ENCODE assay signal across 16 mouse cellular contexts in the genomic region with DNA sequence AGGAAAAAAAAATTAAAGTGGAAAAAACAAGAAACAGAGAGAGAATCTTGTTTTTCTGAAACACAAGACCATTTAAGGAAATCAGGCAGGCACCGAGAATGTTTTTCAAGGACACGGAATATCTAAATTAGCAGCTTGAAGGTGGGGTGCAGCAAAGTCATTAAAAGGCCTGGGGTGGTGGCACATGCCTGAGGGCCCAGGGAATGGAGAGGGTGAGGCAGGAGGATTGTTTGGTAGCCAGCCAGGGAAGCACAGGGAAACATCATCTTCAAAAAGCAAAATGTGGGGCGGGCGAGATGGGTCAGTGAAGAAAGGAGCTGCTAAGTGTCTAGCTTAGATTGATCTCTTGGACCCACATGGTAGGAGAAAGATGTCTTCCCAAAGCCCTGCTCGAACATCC. TPM values are rescaled to one million over a fixed set of nuclear protein-coding genes. Genes with fewer than 3 reads are reported as not detected.
DNase-seq lines count a peak whose midpoint lies in the region; ATAC-seq and TF ChIP-seq lines count a peak whose summit lies in the region.
"Had no signal": no experiment of that assay in that cellular context is flagged by ENCODE, and none has a peak within 500 bp of the region (broad histone marks: within the 10 kb centered on the region; RNA-seq: fewer than 3 reads in every experiment).

No protein-coding gene starts in this region.

- peak overlapping the region; percentile 58 for H3K9ac ChIP-seq in heart, embryonic 13.5 days
- no peak overlapping the region for H3K9ac ChIP-seq in lung, embryonic 15.5 days
- peak overlapping the region; percentile 38; the same call in 1 of the 2 replicates for H3K9ac ChIP-seq in ES-E14 (ENCODE audit: insufficient read depth, low read depth, low read length, poor library complexity, severe bottlenecking)
- H3K9ac ChIP-seq: embryonic facial prominence, embryonic 12.5 days; hindbrain, embryonic 13.5 days; liver, embryonic 14.5 days; midbrain, embryonic 13.5 days had no signal

- in situ Hi-C loops in ES-E14 (cut with MboI; ENCODE audit: low sequenced_read_pairs in 2 of 2, unreplicated experiment in 2 of 2): loop anchor here in 1 of 2 experiments (10.0 kb wide), 1 partner anchor 437 kb away; a partner anchor contains a TSS

- ATAC-seq in heart, embryonic 13.5 days (ENCODE audit: extremely low read depth, insufficient number of reproducible peaks, low FRiP score, low TSS enrichment): no peak
- no peak for ATAC-seq in lung, embryonic 15.5 days (ENCODE audit: borderline replicate concordance, extremely low read depth, low FRiP score, low TSS enrichment)

- peak overlapping the region; percentile 60 for H3K27ac ChIP-seq in heart, embryonic 13.5 days (replicated peaks)
- peak overlapping the region; percentile 32; the same call in 1 of the 2 replicates for H3K27ac ChIP-seq in lung, embryonic 15.5 days
- H3K27ac ChIP-seq in ES-E14 (ENCODE audit: insufficient read depth, low read depth, low read length, poor library complexity, severe bottlenecking): peak overlapping the region; percentile 83
- peak overlapping the region; percentile 63 for H3K27ac ChIP-seq in limb, embryonic 10.5 days
- H3K27ac ChIP-seq: embryonic facial prominence, embryonic 12.5 days; hindbrain, embryonic 13.5 days; liver, embryonic 14.5 days; macrophage; midbrain, embryonic 13.5 days had no signal

- peaks cover 94% of the 10 kb centered on the region for H3K36me3 ChIP-seq in heart, embryonic 13.5 days
- peaks cover 52% of the 10 kb centered on the region for H3K36me3 ChIP-seq in lung, embryonic 15.5 days
- peaks cover 36% of the 10 kb centered on the region for H3K36me3 ChIP-seq in ES-E14 (ENCODE audit: control insufficient read depth, insufficient read depth, low read length, poor library complexity, severe bottlenecking)
- H3K36me3 ChIP-seq in limb, embryonic 10.5 days: peaks cover 96% of the 10 kb centered on the region
- H3K36me3 ChIP-seq: hindbrain, embryonic 13.5 days; midbrain, embryonic 13.5 days had no signal

- intact Hi-C loops in heart, postnatal 36 days (cut with DNase I): loop anchor here (2.0 kb wide), 1 partner anchor 17 kb away; no protein-coding TSS in a partner anchor

- H3K27me3 ChIP-seq in heart, embryonic 13.5 days (replicated peaks): no peaks in the 10 kb centered on the region
- H3K27me3 ChIP-seq in lung, embryonic 15.5 days: no peaks in the 10 kb centered on the region
- H3K27me3 ChIP-seq in limb, embryonic 10.5 days (ENCODE audit: low read depth, poor library complexity, severe bottlenecking): no peaks in the 10 kb centered on the region
- H3K27me3 ChIP-seq: embryonic facial prominence, embryonic 12.5 days; hindbrain, embryonic 13.5 days; midbrain, embryonic 13.5 days had no signal

- no peak overlapping the region for H3K4me3 ChIP-seq in heart, embryonic 13.5 days
- no peak overlapping the region for H3K4me3 ChIP-seq in lung, embryonic 15.5 days
- H3K4me3 ChIP-seq in ES-E14 (ENCODE audit: insufficient read depth in 1 of 2, low read depth in 1 of 2, low read length in 2 of 2, poor library complexity in 1 of 2, severe bottlenecking in 1 of 2): peak overlapping the region; percentile 7 to 8; a peak in 2 of 4 replicates
- no peak overlapping the region for H3K4me3 ChIP-seq in limb, embryonic 10.5 days
- H3K4me3 ChIP-seq: embryonic facial prominence, embryonic 12.5 days; hindbrain, embryonic 13.5 days; midbrain, embryonic 13.5 days had no signal

- H3K9me3 ChIP-seq in heart, embryonic 13.5 days: no peaks in the 10 kb centered on the region
- no peaks in the 10 kb centered on the region for H3K9me3 ChIP-seq in lung, embryonic 15.5 days
- H3K9me3 ChIP-seq in ES-E14 (ENCODE audit: control insufficient read depth, insufficient read depth, low read depth, low read length): no peaks in the 10 kb centered on the region
- H3K9me3 ChIP-seq in limb, embryonic 10.5 days (replicated peaks): no peaks in the 10 kb centered on the region
- H3K9me3 ChIP-seq: embryonic facial prominence, embryonic 12.5 days; hindbrain, embryonic 13.5 days; midbrain, embryonic 13.5 days had no signal

- no peak overlapping the region for H3K4me2 ChIP-seq in heart, embryonic 13.5 days
- H3K4me2 ChIP-seq in lung, embryonic 15.5 days: no peak overlapping the region
- H3K4me2 ChIP-seq: embryonic facial prominence, embryonic 12.5 days; hindbrain, embryonic 13.5 days; midbrain, embryonic 13.5 days had no signal

- no peak for DNase-seq in heart, postnatal 36 days
- DNase-seq in lung, postnatal 36 days: no peak
- no peak for DNase-seq in ES-E14 (ENCODE audit: low read depth, low spot score)
- DNase-seq in limb, embryonic 10.5 days (ENCODE audit: low spot score): no peak
- DNase-seq in MN1 (ENCODE audit: low spot score): no peak
- no peak for DNase-seq in left cerebral cortex, adult 8-10 months (ENCODE audit: low spot score in 2 of 2)

- peaks cover 52% of the 10 kb centered on the region for H3K4me1 ChIP-seq in heart, embryonic 13.5 days
- H3K4me1 ChIP-seq in lung, embryonic 15.5 days: peaks cover 53% of the 10 kb centered on the region
- H3K4me1 ChIP-seq in ES-E14 (ENCODE audit: control insufficient read depth in 2 of 2, insufficient read depth in 2 of 2, low read length in 2 of 2, poor library complexity in 1 of 2): peaks cover 8 to 10% of the 10 kb centered on the region in 2 experiments
- H3K4me1 ChIP-seq in limb, embryonic 10.5 days: peaks cover 21% of the 10 kb centered on the region

- 72% methylated on average over 5 of the region's 5 CpGs for WGBS in heart, embryonic 13.5 days
- WGBS in lung, embryonic 15.5 days: 67% methylated on average over 5 of the region's 5 CpGs
- WGBS in limb, embryonic 10.5 days: 74% methylated on average over 5 of the region's 5 CpGs

TF ChIP-seq in ES-E14, 5 proteins besides CTCF, POLR2A, EP300 and RAD21:
- TF ChIP-seq ZC3H11A (IDR thresholded peaks at IDR 0.05; ENCODE audit: borderline replicate concordance, low read depth, low read length): no peak
- TF ChIP-seq HCFC1 (IDR thresholded peaks at IDR 0.05; ENCODE audit: borderline replicate concordance, insufficient read depth, low read length): no peak
- TF ChIP-seq CHD2 (IDR thresholded peaks at IDR 0.05; ENCODE audit: low read depth, low read length): no peak
- no peak for TF ChIP-seq MAFK (IDR thresholded peaks at IDR 0.05; ENCODE audit: insufficient read depth, low read depth, low read length)
- TF ChIP-seq ZNF384 (IDR thresholded peaks at IDR 0.05; ENCODE audit: low read depth, low read length): no peak

RNA-seq across cellular contexts. Expression of a gene that starts 10.9 kb away (rescaled TPM):
- 16.0 and 16.9 TPM in 2 replicates for polyA plus RNA-seq in heart, embryonic 13.5 days (2015; fragmentation: Nextera tagmentation; extraction: Ambion mirVana)
- 10 to 100 TPM; 50.5 to 54.2 TPM for total RNA-seq in heart, postnatal 36 days (2021)
- 27.7 and 30.0 TPM in 2 replicates for polyA plus RNA-seq in lung, embryonic 15.5 days (2015; fragmentation: Nextera tagmentation; extraction: Ambion mirVana)
- 32.6 and 51.6 TPM in 2 replicates for total RNA-seq in ES-E14 (2012; rRNA removed)
- 22.7 and 24.2 TPM in 2 replicates for polyA plus RNA-seq in limb, embryonic 10.5 days (2016; fragmentation: Nextera tagmentation; extraction: Ambion mirVana)
- 10 to 100 TPM in 1 of 4 experiments, 1 to 10 TPM in 3; 9.1 to 10.9 (median 9.6) TPM for total RNA-seq in left cerebral cortex, adult 8-10 months (2022)

RNA-seq across cellular contexts. Expression of a gene that starts 27.6 kb away (rescaled TPM):
- 84.8 and 96.7 TPM in 2 replicates for polyA plus RNA-seq in heart, embryonic 13.5 days (2015; fragmentation: Nextera tagmentation; extraction: Ambion mirVana)
- total RNA-seq in heart, postnatal 36 days (2021): 1 to 10 TPM; 4.4 to 4.6 TPM
- polyA plus RNA-seq in lung, embryonic 15.5 days (2015; fragmentation: Nextera tagmentation; extraction: Ambion mirVana): 154 TPM in 2 replicates
- 127 and 169 TPM in 2 replicates for total RNA-seq in ES-E14 (2012; rRNA removed)
- polyA plus RNA-seq in limb, embryonic 10.5 days (2016; fragmentation: Nextera tagmentation; extraction: Ambion mirVana): 225 and 232 TPM in 2 replicates
- 1 to 10 TPM; 2.0 to 2.5 (median 2.2) TPM for total RNA-seq in left cerebral cortex, adult 8-10 months (2022)

RNA-seq across cellular contexts. Expression of a gene that starts 47.7 kb away (rescaled TPM):
- 1.6 and 2.3 TPM in 2 replicates for polyA plus RNA-seq in heart, embryonic 13.5 days (2015; fragmentation: Nextera tagmentation; extraction: Ambion mirVana)
- total RNA-seq in heart, postnatal 36 days (2021): not detected
- polyA plus RNA-seq in lung, embryonic 15.5 days (2015; fragmentation: Nextera tagmentation; extraction: Ambion mirVana): 2.1 and 2.3 TPM in 2 replicates
- 0.48 TPM in 1 of 2 replicates, not detected in the other for total RNA-seq in ES-E14 (2012; rRNA removed)
- 1.2 and 1.6 TPM in 2 replicates for polyA plus RNA-seq in limb, embryonic 10.5 days (2016; fragmentation: Nextera tagmentation; extraction: Ambion mirVana)
- total RNA-seq in left cerebral cortex, adult 8-10 months (2022): not detected
- total RNA-seq: layer of hippocampus, postnatal 36 days; left cerebral cortex, postnatal 4 days had no signal
- polyA plus RNA-seq: forebrain, embryonic 14.5 days; macrophage had no signal

Comparison
In these comparisons a context has a peak if more than half of its experiments do, and no peak if none do; other contexts are left out.
1. H3K27ac ChIP-seq: peak in every context shown above with its lines; median percentile 83 in ES-E14; 63 in limb, embryonic 10.5 days; 60 in heart, embryonic 13.5 days; 32 in lung, embryonic 15.5 days.
2. H3K4me3 ChIP-seq: peak in ES-E14 (2 of 2); none in heart, embryonic 13.5 days (single experiment), lung, embryonic 15.5 days (single experiment) and limb, embryonic 10.5 days (single experiment).
3. RNA of a gene that starts 27.6 kb away (total RNA-seq): 127 to 169 TPM in ES-E14; 4.4 to 4.6 TPM in heart, postnatal 36 days and 2.0 to 2.5 TPM in left cerebral cortex, adult 8-10 months; every median in the first group is over 10 times any median in the second.